Mouse (Mus musculus) heart, postnatal 0 days (tissue): ENCODE measurements around the gene Dmrt2. TPM values are rescaled to one million over a fixed set of nuclear protein-coding genes. Genes with fewer than 3 reads are reported as not detected.

Experiments
- ATAC-seq: fragments of 200-750 bp; cut with Nextera tagmentation; 2 replicates; pipeline ENCODE4 v1.8.0; 2017; ENCODE audit warnings: low read depth, moderate number of reproducible peaks, moderate library complexity; ENCODE audit not compliant: insufficient read depth
- DNase-seq: peaks from one replicate; pipeline ENCODE4 v3.0.0-alpha.2; 2016; ENCODE audit warnings: low spot score
- H3K27ac ChIP-seq: fragments of 300-500 bp; sonication (generic); 2 replicates; pipeline ENCODE4 v1.5.1; 2014; ENCODE audit warnings: low read depth, mild to moderate bottlenecking
- H3K27me3 ChIP-seq: fragments of 300-500 bp; sonication (generic); 2 replicates; pipeline ENCODE4 v1.6.1; 2014; ENCODE audit warnings: low read length, mixed read lengths; ENCODE audit not compliant: control insufficient read depth, insufficient read depth
- H3K36me3 ChIP-seq: fragments of 300-500 bp; sonication (generic); replicated peaks from 2 replicates; pipeline ENCODE4 v1.6.1; 2014; ENCODE audit warnings: low read length, mixed read lengths; ENCODE audit not compliant: control insufficient read depth, insufficient read depth
- H3K4me1 ChIP-seq: fragments of 300-500 bp; sonication (generic); 2 replicates; pipeline ENCODE4 v1.6.1; 2014; ENCODE audit warnings: antibody characterized with exemption; ENCODE audit not compliant: control insufficient read depth, insufficient read depth
- H3K4me2 ChIP-seq: fragments of 300-500 bp; sonication (generic); 2 replicates; pipeline ENCODE4 v1.6.1; 2014; ENCODE audit warnings: low read depth, mild to moderate bottlenecking, low read length, moderate library complexity
- H3K4me3 ChIP-seq: fragments of 300-500 bp; sonication (generic); 2 replicates; pipeline ENCODE4 v1.5.1; 2014; ENCODE audit warnings: low read depth, low read length
- H3K9ac ChIP-seq: fragments of 300-500 bp; sonication (generic); replicated peaks from 2 replicates; pipeline ENCODE4 v1.6.1; 2014; ENCODE audit warnings: low read depth, low read length, mixed read lengths
- H3K9me3 ChIP-seq: fragments of 300-500 bp; sonication (generic); replicated peaks from 2 replicates; pipeline ENCODE4 v1.6.1; 2016; ENCODE audit warnings: low read length; ENCODE audit not compliant: control insufficient read depth
- CTCF ChIP-seq: IDR thresholded peaks from 2 replicates; pipeline ENCODE4 v1.5.1; 2016; ENCODE audit warnings: antibody characterized with exemption, control low read depth, low read depth
- EP300 ChIP-seq: IDR thresholded peaks from 2 replicates; pipeline ENCODE4 v1.6.1; 2016; ENCODE audit warnings: antibody characterized with exemption, low read depth
- WGBS: fragments of 180-500 bp; shearing (Covaris S2); extraction: QIAGEN DNeasy Blood & Tissue Kit; methylation state at CpG from one replicate; pipeline ENCODE4 v1.1.7; 2014; 5-methylcytosine and 5-hydroxymethylcytosine counted together
- polyA plus RNA-seq: library from polyadenylated mRNA; unstranded; fragments of >200 nt; fragmentation: Nextera tagmentation; extraction: Ambion mirVana; gene quantifications from 2 replicates; pipeline ENCODE4 v1.2.1, GENCODE M21; 2015
- total RNA-seq: library from RNA; depleted of rRNA; stranded (reverse); fragments of >200 nt; gene quantifications from 2 replicates; pipeline ENCODE4 v1.2.3, GENCODE M21; 2014; ENCODE audit warnings: low replicate concordance; rRNA removed

Dmrt2 gene
- not detected in 2 replicates for total RNA-seq
- polyA plus RNA-seq, result 0.15 TPM in 1 of 2 replicates, not detected in the other

DNA sequence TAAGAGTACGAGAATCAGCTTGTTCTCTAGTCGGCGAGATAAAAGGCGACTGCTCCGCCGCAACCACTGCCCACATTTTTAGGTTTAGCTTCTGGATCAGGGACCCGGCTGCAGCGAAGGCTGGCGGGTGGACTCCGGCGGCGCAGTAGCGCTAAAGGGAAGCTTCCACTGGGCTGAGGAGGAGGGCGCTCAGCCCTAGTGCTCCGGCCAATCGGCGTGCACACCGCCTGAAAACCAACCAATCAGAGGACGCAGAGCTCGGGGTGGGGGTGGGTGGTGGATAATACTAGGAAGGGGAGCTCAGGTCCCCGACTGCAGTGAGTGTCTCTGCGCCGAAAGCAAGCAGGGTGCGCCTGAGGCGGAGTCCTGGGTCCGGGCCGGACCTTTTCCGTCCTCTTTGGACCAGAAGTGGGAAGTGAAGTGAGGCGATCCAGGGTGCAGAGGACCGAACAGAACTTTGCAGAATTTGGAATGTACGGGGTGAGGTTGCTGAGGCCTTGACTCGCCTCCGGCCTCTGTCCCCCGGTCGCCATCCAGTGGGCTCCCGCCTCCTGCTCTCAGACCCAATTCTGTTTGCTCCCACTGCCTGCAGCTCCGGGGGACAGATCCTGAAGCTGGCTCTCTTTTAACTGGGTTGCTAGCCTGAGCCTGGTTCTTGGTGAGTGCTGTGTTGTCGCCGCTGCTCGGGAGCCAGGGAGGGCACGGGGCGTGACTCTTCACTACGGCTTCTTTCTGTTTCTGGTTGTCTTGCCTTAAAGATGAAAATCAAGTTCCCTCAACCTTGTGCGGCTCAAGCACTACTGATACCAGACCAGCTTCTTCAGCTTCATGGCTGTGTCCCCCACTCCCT is at the start of gene Dmrt2:
Dmrt2 (plus strand) TSS at position 311 of the 850 bp plus-strand sequence.
- H3K27me3 ChIP-seq, result peaks cover 98% of the 10 kb centered on the region
- H3K27ac ChIP-seq, result no peak within 1 kb of the TSS
- WGBS, result 2% methylated on average over 43 of the region's 44 CpGs
- no peaks in the 10 kb centered on the region for H3K36me3 ChIP-seq
- H3K9me3 ChIP-seq, result no peaks in the 10 kb centered on the region
- TF ChIP-seq EP300, result no peak
- no peak for TF ChIP-seq CTCF
- H3K4me2 ChIP-seq, result peak within 1 kb of the TSS; percentile 69
- DNase-seq, result peak; percentile 37
- peaks cover 7% of the 10 kb centered on the region; the same call in 1 of the 2 replicates for H3K4me1 ChIP-seq
- H3K9ac ChIP-seq, result no peak within 1 kb of the TSS
- H3K4me3 ChIP-seq, result peak within 1 kb of the TSS; percentile 44
- peak; percentile 93 for ATAC-seq

GRCm38 (mm10) chr19:25628490-25628889 is 43.7 kb upstream of the Dmrt2 start:
- no peak overlapping the region for H3K27ac ChIP-seq
- H3K36me3 ChIP-seq, result no peaks in the 10 kb centered on the region
- H3K4me1 ChIP-seq, result no peaks in the 10 kb centered on the region
- H3K27me3 ChIP-seq, result peaks cover 47% of the 10 kb centered on the region
- H3K9me3 ChIP-seq, result no peaks in the 10 kb centered on the region
- TF ChIP-seq EP300, result no peak
- TF ChIP-seq CTCF, result peak; percentile 89
- 12% methylated on average over 9 of the region's 9 CpGs for WGBS
- DNase-seq (peak; percentile 61), ATAC-seq (peak; percentile 57)
- H3K9ac ChIP-seq, result no peak overlapping the region
- H3K4me3 ChIP-seq, result no peak overlapping the region
- no peak overlapping the region for H3K4me2 ChIP-seq

DNA sequence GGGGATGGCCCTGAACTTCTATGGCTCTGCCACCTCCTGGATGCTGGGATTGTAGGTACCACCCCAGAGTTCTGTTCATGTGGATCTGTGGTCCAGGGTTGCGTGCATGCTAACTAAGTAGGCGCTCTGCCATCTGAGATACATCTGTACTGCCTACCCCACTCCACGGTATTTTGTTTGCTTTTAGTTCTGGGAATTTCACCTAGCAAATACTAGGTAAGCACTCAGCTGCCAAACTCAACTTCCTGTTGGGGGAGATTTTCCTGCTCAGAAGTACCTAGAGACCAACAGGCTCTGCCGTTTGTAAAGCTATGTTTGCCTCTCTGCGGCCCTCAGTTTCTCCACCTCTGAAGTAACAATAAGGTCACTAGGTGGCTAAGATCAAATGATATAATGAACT is 37.1 kb upstream of the Dmrt2 start:
- no peak overlapping the region for H3K4me2 ChIP-seq
- H3K27me3 ChIP-seq, result 0 out of 2 replicates have a peak, but pooled peaks cover 6% of the 10 kb centered on the region
- H3K36me3 ChIP-seq, result no peaks in the 10 kb centered on the region
- 83% methylated on average over 5 of the region's 5 CpGs for WGBS
- H3K4me1 ChIP-seq, result no peaks in the 10 kb centered on the region
- ATAC-seq, result no peak
- H3K27ac ChIP-seq, result no peak overlapping the region
- no peak overlapping the region for H3K4me3 ChIP-seq
- no peaks in the 10 kb centered on the region for H3K9me3 ChIP-seq
- TF ChIP-seq EP300 (no peak), CTCF (no peak)
- DNase-seq, result no peak
- H3K9ac ChIP-seq, result no peak overlapping the region

- Histone ChIP-seq H3K9ac (no peak overlapping the region), H3K9me3 (no peaks in the 10 kb centered on the region), H3K27me3 (0 out of 2 replicates have a peak, but pooled peaks cover 6% of the 10 kb centered on the region), H3K27ac (no peak overlapping the region), H3K4me1 (no peaks in the 10 kb centered on the region), H3K4me2 (peak overlapping the region; percentile 53), H3K4me3 (peak overlapping the region; percentile 19; the same call in 1 of the 2 replicates), H3K36me3 (no peaks in the 10 kb centered on the region)
- DNase-seq (peak; percentile 52), ATAC-seq (peak; percentile 66)
- TF ChIP-seq EP300 (no peak), CTCF (peak; percentile 96)
- WGBS, result 14% methylated on average over 22 of the region's 22 CpGs
Observed at GRCm38 (mm10) chr19:25635622-25636244, 36.5 kb upstream of the Dmrt2 start.

GRCm38 (mm10) chr19:25638766-25639361 is 33.3 kb upstream of the Dmrt2 start:
- TF ChIP-seq EP300 (no peak), CTCF (no peak)
- H3K4me2 ChIP-seq, result no peak overlapping the region
- no peak overlapping the region for H3K9ac ChIP-seq
- no peaks in the 10 kb centered on the region for H3K9me3 ChIP-seq
- 0 out of 2 replicates have a peak, but pooled peaks cover 6% of the 10 kb centered on the region for H3K27me3 ChIP-seq
- 69% methylated on average over 11 of the region's 11 CpGs for WGBS
- H3K36me3 ChIP-seq, result no peaks in the 10 kb centered on the region
- H3K4me3 ChIP-seq, result no peak overlapping the region
- no peaks in the 10 kb centered on the region for H3K4me1 ChIP-seq
- DNase-seq, result no peak
- no peak overlapping the region for H3K27ac ChIP-seq
- ATAC-seq, result no peak
